Mouse (Mus musculus) spleen, adult 2 months (tissue): ENCODE measurements at regions not wholly inside any gene's neighbourhood (a gene's known extent, or its start where the extent isn't known, plus 50 kb on each side); places are given as distances from the start of the nearest gene placed in this dataset.

Experiments used
- DNase-seq, 2 experiments: peaks; one replicate each; pipeline versions ENCODE4 v3.0.0 to v3.0.0-alpha.2; 2012 to 2021; ENCODE audit warnings: low spot score in 2 of 2, low read depth in 1 of 2
- H3K27ac ChIP-seq: fragments of 200-500 bp; 2 replicates; pipeline ENCODE4 v1.5.1; 2012; ENCODE audit warnings: low read length, inconsistent platforms; ENCODE audit not compliant: insufficient read depth
- H3K27me3 ChIP-seq: fragments of 200-500 bp; 2 replicates; pipeline ENCODE4 v1.6.1; 2012; ENCODE audit warnings: mild to moderate bottlenecking, moderate library complexity, low read length, inconsistent platforms; ENCODE audit not compliant: control insufficient read depth, insufficient read depth
- H3K36me3 ChIP-seq: fragments of 200-500 bp; 2 replicates; pipeline ENCODE4 v1.6.1; 2012; ENCODE audit warnings: mild to moderate bottlenecking, low read length, inconsistent platforms; ENCODE audit not compliant: control insufficient read depth, insufficient read depth
- H3K4me1 ChIP-seq: fragments of 200-500 bp; 2 replicates; pipeline ENCODE4 v1.6.1; 2011; ENCODE audit warnings: inconsistent platforms; ENCODE audit not compliant: control insufficient read depth, insufficient read depth, insufficient read length
- H3K4me3 ChIP-seq: fragments of 200-500 bp; 2 replicates; pipeline ENCODE4 v1.5.1; 2011; ENCODE audit warnings: mild to moderate bottlenecking, inconsistent platforms; ENCODE audit not compliant: insufficient read depth, insufficient read length; ENCODE audit errors: extremely low read depth
- CTCF ChIP-seq: fragments of 200-500 bp; IDR thresholded peaks from 2 replicates; pipeline ENCODE4 v1.5.1; 2011; ENCODE audit warnings: mild to moderate bottlenecking, inconsistent platforms; ENCODE audit not compliant: insufficient read depth, insufficient read length, insufficient replicate concordance; ENCODE audit errors: extremely low read depth
- POLR2A ChIP-seq: fragments of 200-500 bp; IDR thresholded peaks from 2 replicates; pipeline ENCODE4 v1.6.1; 2011; ENCODE audit warnings: low read depth, low read length, inconsistent platforms
- WGBS: fragments of 180-500 bp; shearing (Covaris S2); methylation state at CpG from one replicate; pipeline ENCODE4 v1.1.7; 2018; 5-methylcytosine and 5-hydroxymethylcytosine counted together

DNA sequence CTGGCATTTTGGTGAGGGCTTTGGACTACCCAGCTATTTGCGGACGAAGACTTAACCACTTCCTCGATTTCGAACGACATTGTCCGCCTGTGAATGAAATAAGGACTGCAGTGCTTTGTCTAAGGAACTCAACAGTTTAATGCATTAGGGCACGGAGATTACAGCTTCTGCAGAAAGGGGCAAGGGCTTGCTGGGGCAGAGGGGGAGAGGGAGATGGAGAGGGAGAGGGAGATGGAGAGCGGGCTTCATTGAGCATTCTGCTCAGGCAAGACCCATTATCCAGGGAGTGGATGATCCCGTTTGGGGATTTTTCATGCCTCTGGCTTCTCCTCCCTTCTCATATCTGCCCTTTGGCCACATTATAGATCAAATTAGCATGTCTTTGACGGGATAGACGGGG is 117.8 kb downstream of the Rpl14 start:
- Histone ChIP-seq H3K4me3 (no peak overlapping the region), H3K36me3 (no peaks in the 10 kb centered on the region), H3K4me1 (no peaks in the 10 kb centered on the region), H3K27me3 (no peaks in the 10 kb centered on the region), H3K27ac (no peak overlapping the region)
- TF ChIP-seq CTCF (no peak), POLR2A (no peak)
- DNase-seq: no peak
- 46% methylated on average over 11 of the region's 11 CpGs for WGBS

DNA sequence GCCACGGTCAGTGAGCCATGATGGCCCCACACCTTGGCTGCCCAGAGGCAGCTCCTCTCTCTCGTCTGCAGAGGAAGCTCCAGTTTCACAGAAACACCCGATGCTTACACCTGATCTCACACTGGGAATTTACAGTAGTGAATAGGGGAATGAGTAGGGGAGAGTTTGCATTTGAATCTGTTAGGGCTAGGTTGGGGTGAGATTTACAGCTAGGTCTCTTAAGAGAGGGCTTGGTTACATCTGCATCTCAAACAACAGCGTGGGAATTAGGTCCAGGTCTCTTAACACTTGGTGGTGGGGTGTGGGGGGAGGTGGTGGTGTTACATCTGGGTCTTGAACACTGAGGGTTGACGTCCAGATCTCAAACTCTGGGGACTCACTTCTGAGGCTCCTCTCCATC is 119.3 kb downstream of the Rpl14 start:
- no peak overlapping the region for H3K4me3 ChIP-seq
- no peak overlapping the region for H3K27ac ChIP-seq
- 75% methylated on average over 5 of the region's 5 CpGs for WGBS
- DNase-seq: no peak
- no peaks in the 10 kb centered on the region for H3K4me1 ChIP-seq
- no peaks in the 10 kb centered on the region for H3K27me3 ChIP-seq
- TF ChIP-seq CTCF (no peak), POLR2A (no peak)
- no peaks in the 10 kb centered on the region for H3K36me3 ChIP-seq

DNA sequence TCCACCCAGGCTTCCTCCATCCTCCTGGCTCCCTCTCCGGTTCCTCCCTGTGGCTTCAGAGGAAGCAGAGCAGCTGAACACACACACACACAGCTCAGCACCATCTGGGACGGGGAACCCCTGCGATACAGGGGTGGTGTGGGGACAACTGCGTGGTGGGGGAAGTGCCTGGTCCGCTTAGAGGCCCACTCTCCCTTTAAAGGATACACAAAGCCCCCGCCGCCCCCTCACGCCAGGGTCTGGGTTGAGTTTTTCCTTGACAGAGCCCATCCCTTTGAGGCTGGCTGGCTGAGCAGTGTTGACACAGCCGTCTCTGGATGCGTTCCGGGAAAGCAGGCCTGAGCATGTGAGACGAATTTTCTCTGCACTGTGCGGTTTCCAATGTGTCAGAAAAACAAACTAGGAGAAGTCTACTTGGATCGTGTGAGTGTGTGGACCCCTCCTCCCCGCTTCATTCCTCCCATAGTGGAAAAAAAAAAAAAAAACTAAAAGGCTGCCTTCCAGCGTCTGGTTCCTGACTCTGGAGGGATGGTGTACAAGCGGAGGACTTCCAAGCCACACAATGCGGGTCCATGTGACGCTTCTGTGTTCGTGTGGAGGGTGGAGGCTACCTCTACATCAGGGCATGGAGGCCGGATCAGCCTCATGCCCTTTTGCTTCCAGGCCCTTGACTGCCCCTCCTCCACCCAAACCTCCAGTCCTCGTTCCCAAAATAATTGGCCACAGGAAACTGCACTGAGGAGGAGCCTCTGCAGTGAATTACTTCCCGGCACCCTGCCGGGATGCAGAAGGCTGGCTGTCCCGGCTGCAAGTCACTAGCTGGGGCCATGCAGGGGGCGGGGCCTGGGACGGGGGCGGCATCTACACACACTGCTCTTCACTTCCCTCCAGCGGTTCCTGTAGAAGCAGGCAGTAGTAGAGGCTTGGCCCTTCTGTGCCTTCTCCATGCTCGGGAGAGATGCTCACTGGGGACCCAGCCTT is 120.0 kb downstream of the Rpl14 start:
- WGBS: 18% methylated on average over 30 of the region's 30 CpGs
- peak overlapping the region; percentile 63 for H3K27ac ChIP-seq

GRCm38 (mm10) chr9:120691971-120692401 is 120.7 kb downstream of the Rpl14 start:
- TF ChIP-seq POLR2A (no peak), CTCF (no peak)
- Histone ChIP-seq H3K27me3 (no peaks in the 10 kb centered on the region), H3K4me3 (peak overlapping the region; percentile 25; the same call in 1 of the 2 replicates), H3K36me3 (no peaks in the 10 kb centered on the region), H3K4me1 (no peaks in the 10 kb centered on the region), H3K27ac (peak overlapping the region; percentile 63)
- 28% methylated on average over 14 of the region's 14 CpGs for WGBS
- DNase-seq: peak in 1 of 2 experiments; percentile 22

More for the DNA sequence above, 120.0 kb downstream of the Rpl14 start:
- H3K4me1 ChIP-seq: no peaks in the 10 kb centered on the region
- peak; percentile 21 to 37 for DNase-seq
- no peak for TF ChIP-seq POLR2A
- no peak for TF ChIP-seq CTCF
- H3K4me3 ChIP-seq: peak overlapping the region; percentile 25; the same call in 1 of the 2 replicates
- H3K27me3 ChIP-seq: no peaks in the 10 kb centered on the region
- no peaks in the 10 kb centered on the region for H3K36me3 ChIP-seq

GRCm38 (mm10) chr9:120694457-120694856 is 123.2 kb downstream of the Rpl14 start:
- no peaks in the 10 kb centered on the region for H3K27me3 ChIP-seq
- DNase-seq: no peak
- H3K27ac ChIP-seq: no peak overlapping the region
- no peak overlapping the region for H3K4me3 ChIP-seq
- H3K36me3 ChIP-seq: no peaks in the 10 kb centered on the region
- H3K4me1 ChIP-seq: no peaks in the 10 kb centered on the region
- TF ChIP-seq CTCF (no peak), POLR2A (no peak)
- 82% methylated on average over 5 of the region's 5 CpGs for WGBS

GRCm38 (mm10) chr9:120695966-120696365 is 124.7 kb downstream of the Rpl14 start:
- 65% methylated on average over 10 of the region's 10 CpGs for WGBS
- TF ChIP-seq POLR2A (no peak), CTCF (no peak)
- DNase-seq: no peak
- H3K36me3 ChIP-seq: no peaks in the 10 kb centered on the region
- no peak overlapping the region for H3K27ac ChIP-seq
- no peak overlapping the region for H3K4me3 ChIP-seq
- no peaks in the 10 kb centered on the region for H3K27me3 ChIP-seq
- no peaks in the 10 kb centered on the region for H3K4me1 ChIP-seq

DNA sequence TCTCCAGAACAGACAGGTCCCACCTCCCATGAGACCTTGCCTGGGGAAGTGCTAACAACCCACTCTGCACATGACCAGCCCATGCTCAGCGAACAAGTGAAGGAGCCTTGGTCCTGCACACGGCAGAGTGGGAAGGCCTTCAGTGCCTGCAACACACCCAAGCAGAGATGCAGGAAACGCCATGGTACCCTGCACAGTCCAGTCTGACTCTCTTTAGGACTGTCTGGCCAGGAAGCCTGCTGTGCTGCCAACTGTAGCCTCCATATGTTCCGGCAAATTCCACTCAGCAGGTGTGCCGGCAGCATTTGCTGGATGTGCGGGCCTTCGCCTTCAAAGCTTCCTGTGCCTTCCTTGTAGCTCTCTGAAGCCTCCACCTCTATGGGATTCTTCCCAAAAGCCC is 126.5 kb downstream of the Rpl14 start:
- Histone ChIP-seq H3K36me3 (no peaks in the 10 kb centered on the region), H3K27ac (no peak overlapping the region), H3K27me3 (no peaks in the 10 kb centered on the region), H3K4me3 (no peak overlapping the region), H3K4me1 (no peaks in the 10 kb centered on the region)
- 91% methylated on average over 7 of the region's 7 CpGs for WGBS
- DNase-seq: no peak
- TF ChIP-seq CTCF (no peak), POLR2A (no peak)
